Mouse (Mus musculus) R1 (cell line): ENCODE results near the gene Twf2.

Experiments used
- DNase-seq: peaks from one replicate; pipeline ENCODE4 v3.0.0-alpha.2; 2018; ENCODE audit warnings: low read depth, low spot score

Twf2 gene

DNA sequence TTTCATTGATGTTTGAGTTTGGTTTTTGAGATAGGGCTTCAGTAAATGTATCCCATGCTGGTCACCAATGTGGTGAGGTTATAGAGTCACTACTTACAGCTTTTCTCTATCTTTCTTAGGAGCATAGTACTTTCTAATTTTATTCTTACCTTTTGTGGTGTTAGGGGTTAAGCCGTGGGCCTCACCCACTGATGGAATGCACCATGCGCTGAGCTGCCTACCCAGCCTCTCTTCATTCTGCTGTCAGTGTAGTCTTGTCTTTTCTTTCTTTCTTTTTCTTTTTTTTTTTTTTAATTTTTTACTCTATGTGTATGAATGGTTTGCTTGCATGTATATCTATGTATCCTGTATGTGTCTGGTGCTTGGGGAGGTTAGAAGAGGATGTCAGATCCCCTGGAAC lies 23.5 kb upstream of the Twf2 start:
- peak; percentile 62 for DNase-seq

DNA sequence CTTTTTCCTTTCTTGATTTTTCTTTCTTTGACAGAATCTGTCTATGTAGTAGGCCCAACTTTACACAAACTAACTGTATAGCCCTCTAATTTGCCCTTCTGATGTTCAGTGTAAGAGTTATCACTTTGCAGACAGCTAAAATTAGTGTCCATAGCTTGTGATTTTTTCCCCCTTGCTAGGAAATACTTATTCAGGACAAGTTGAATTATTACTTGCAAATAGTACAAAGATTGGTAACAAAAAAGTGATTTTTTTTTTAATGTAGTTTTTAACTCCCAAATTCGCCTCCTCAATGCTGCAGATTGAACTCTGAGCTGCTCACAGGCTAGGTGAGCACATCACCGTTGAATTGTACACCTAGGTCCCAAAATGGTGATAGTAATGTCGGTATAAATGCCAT lies 22.9 kb upstream of the Twf2 start:
- DNase-seq, result no peak

GRCm38 (mm10) chr9:106182146-106182545 lies 20.8 kb upstream of the Twf2 start:
- DNase-seq, result no peak

DNA sequence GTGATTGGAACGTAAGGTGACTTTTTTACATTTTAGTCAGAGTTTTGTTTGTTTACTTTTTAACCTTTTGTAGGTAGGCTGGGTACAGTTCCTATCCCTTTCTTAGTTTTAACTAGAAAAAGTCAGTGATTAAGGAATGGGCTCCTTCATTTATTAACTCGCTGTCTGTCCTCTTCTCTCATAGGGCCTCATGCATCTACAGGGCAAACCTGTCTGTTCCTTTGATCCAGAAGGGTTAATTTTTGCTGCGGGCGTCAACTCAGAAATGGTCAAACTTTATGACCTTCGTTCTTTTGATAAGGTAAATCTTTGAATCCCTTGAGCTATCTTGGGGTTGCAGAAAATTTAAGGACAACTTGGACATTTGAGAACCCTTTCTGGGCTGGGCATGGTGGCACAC lies 18.9 kb upstream of the Twf2 start:
- DNase-seq, result no peak

DNA sequence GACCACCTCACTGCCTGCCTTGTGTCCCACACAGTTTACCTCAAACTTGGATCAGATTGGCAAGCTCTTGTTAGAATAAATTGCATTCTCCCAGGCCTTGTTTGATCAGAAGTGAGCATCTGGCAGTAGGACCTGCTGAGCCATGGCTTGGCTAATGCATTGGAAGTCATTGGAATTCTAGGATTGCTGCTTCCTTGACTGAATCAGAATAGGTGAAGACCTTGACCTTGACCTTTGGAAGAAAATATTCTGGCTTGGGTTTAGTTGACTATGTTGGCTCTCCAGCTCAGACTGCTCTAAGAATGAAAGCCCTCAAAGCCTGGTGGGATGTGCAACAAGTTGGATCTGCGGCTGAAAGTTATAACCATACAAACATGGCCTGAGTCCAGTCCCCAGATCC lies 11.6 kb upstream of the Twf2 start:
- DNase-seq, result peak; percentile 92

- DNase-seq, result peak; percentile 60
These were observed 10.9 kb upstream of the Twf2 start for GRCm38 (mm10) chr9:106192024-106192423.

- DNase-seq, result no peak
These were observed 9.9 kb upstream of the Twf2 start for GRCm38 (mm10) chr9:106192998-106193397.

DNA sequence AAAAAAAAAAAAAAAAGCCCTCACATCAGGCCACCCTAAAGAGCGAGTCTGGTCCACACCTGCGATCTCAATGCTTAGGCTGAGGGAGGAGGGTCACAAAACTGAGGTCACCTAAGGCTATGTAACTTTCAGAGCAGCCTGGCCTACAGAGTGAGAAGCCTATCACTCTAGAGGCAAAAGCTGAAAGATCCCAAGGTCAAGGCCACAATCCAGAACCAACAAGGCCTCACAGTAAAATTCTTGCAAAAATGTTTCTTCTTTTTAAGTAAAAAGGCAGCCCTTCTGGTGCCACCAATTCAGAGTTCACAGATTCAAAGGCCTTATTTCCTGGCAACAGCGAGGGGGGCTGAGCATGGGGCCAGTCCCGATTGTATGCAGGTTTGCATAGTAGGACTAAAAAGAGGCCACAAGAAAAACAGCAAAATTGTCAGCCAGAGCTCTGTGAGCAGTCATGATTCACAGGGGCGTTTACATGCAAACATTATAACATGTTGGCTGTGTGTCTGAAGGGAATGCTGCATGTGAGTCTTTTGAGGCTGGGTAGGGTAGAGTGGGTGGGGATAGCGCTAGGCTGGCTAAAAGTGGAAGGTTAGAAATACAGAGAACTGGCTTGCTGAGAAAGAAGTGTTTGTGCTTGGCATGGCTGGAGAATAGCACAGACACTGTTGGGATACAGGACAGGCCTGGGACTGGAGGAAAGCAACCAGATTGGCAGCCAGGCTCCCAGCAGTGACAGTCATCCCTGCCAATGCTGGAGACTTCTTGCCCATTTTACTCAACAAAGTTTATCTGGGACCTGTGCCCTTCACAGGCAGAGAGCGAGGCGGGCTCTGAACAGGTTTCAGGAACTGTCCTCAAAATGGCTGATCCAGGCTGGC lies 8.7 kb upstream of the Twf2 start:
- no peak for DNase-seq

GRCm38 (mm10) chr9:106195693-106196092 lies 7.2 kb upstream of the Twf2 start:
- no peak for DNase-seq

GRCm38 (mm10) chr9:106197081-106197713 lies 5.7 kb upstream of the Twf2 start:
- DNase-seq, result no peak

- DNase-seq, result no peak
These were observed 5.2 kb upstream of the Twf2 start for GRCm38 (mm10) chr9:106197732-106198131.

- DNase-seq, result peak; percentile 75
These were observed 3.9 kb upstream of the Twf2 start for GRCm38 (mm10) chr9:106198962-106199458.

- DNase-seq, result peak; percentile 51
These were observed 3.2 kb upstream of the Twf2 start, which contains the start of gene Ppm1m for GRCm38 (mm10) chr9:106199535-106200272. Ppm1m (minus strand) TSS chr9:106199746.

GRCm38 (mm10) chr9:106201895-106202294 lies 1.0 kb upstream of the Twf2 start:
- no peak for DNase-seq

DNA sequence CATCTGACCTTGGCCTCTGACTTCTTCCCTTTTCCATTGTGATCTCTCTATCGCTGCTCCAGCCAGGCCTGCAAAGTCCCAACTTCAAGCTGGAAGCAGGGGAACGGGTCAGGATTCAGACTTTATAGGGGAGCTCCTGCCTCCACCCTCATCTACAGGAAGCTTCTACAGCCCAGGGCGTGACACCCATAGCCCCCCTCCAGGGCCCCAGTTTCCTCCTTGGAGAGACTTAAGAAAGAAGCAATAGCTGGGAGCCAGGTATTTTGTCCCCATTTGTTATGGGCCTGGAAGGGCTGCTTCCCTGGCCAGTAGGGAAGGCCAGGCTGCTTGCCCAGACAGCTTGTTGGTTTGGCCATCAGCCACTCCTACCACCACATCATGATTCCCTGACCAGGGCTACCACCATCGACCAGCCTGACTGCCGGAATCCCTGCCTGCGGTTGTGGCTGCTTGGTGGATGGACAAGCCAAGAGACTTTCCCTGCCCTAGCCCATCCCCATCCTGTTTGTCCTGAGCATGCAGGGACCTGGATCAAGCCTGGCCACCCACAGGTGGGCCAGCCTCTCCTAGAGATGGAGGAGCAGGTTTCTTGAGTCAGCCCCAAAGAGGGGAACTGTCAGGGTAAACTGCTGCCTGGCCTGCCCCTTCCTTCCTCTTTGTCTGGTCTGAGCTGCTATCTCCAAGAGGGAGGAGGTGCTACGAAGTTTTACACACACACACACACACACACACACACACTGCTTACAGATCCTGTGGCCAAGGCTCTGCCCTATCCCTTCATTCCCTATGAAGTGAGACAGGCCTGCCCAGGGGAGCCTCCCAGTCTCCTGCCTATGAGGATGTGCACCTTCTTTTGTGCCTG lies 1.3 kb downstream of the Twf2 start:
- DNase-seq, result no peak

- peak; percentile 39 for DNase-seq
These were observed 2.9 kb downstream of the Twf2 start for GRCm38 (mm10) chr9:106205713-106206290.

- DNase-seq, result no peak
These were observed 3.6 kb downstream of the Twf2 start for GRCm38 (mm10) chr9:106206515-106206914.

- no peak for DNase-seq
These were observed 5.3 kb downstream of the Twf2 start for GRCm38 (mm10) chr9:106208181-106208580.

DNA sequence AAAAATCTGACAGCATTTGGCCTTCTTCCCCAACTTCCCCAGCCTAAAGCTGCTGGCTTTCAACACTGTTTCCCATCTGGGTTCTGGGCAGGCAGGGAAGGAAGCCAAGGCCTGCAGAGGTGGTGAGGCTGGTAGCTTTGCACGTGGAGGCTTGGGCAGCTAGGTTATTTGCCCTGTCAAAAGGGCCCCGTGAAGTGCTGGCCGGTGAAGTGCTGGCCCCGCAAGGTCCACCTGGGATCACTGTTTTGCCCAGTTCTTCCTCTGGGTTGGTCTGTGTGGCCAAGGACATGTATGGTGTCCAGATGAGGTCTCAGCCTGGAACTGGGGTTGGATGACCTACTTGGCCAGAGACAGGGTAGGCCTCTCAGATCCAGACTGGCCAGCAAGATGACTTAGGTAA lies 7.0 kb downstream of the Twf2 start:
- DNase-seq, result no peak

DNA sequence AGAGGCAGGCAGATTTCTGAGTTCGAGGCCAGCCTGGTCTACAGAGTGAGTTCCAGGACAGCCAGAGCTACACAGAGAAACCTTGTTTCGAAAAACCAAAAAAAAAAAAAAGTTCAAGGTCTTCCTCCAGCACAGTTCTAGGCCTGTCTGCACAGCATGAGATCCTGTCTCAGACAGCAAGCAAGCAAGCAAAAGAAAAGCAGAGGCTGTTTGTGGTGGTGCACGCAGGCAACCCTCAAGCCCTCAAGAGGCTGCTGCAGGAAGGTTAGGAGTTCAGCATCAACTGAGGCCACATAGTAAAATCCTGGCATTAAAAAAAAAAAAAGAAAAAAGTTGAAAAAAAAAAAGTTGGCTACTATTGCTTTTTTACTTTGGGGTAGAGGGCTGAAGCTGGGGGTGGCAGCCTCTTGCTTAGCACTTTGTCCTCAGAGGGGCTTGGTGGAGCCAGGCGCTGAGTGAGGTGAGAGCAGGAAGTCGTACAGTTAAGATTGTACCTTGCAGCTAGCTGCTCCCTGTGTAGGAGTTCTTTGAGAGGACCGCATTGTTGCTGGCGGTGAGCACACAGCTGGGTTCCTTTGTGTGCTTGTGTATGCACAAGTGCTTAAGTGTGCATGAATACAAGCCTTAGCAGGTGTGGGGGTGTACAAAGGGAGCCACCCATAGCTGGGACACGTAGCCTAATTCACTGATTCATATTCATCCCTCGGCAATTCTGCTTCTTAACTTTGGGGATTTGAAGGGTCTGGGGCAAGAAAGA lies 8.1 kb downstream of the Twf2 start:
- DNase-seq, result peak; percentile 99
